Mouse (Mus musculus) lung, adult 2 months (tissue): ENCODE data around the gene Cttnbp2.

Experiments used
- CTCF ChIP-seq: fragments of 200-500 bp; IDR thresholded peaks from 2 replicates; pipeline ENCODE4 v1.5.1; 2011; ENCODE audit warnings: mild to moderate bottlenecking, low read length, control low read depth; ENCODE audit not compliant: insufficient read depth
- POLR2A ChIP-seq: fragments of 200-500 bp; IDR thresholded peaks from 2 replicates; pipeline ENCODE4 v1.6.1; 2011; ENCODE audit warnings: low read depth, mild to moderate bottlenecking, control low read depth, low read length, borderline replicate concordance; ENCODE audit errors: extremely low read depth

GRCm38 (mm10) chr6:18344272-18344671 is 170.4 kb downstream of the Cttnbp2 start:
- TF ChIP-seq CTCF (no peak), POLR2A (no peak)
